Mouse (Mus musculus): Measurements from ENCODE around the gene Zcrb1. TPM values are rescaled to one million over a fixed set of nuclear protein-coding genes. Genes with fewer than 3 reads are reported as not detected.

Gene Zcrb1
- 10 to 100 TPM; 40.5 to 54.9 TPM for total RNA-seq (2023)

DNA sequence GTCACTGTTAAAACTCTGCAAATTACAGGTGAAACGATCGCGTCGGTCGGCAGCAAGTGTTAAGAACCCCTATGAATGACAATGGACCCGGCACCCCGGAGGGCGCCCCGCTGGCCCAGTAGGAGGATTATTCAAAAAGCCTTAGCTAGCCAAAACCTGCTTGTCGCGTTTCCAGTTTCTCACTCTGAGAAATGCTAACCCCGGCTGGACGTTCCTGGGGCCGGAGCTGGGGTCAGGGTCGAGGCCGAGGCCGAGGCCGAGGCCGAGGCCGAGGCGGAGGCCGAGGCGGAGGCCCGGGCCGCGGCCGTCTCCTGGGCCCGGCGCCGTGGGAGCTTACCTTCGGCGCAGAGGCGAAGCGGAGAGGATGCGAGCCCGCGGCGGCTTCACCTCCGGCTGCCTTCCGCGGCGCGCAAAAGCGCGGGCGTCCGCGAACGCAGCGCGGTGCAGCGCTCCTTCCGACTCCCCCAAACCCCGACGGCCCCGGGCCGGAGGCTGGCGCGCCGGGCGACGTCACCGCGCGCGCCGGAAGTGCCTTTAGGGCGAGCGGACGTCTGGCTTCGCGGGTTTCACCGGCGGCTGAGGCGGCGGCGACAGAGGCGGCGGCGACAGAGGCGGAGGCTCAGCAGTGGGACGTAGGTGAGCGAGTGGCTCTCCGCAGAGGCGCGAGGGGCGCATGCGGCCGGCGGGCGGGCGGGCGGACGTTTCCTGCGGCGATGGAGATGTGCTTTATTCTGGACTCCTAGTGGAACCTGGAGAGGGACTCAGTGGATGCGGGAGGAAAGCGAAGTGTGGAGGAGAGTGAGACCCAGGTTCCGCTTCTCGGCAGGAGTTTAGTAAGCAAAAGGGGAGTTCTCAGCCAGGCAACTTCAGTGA, at the start of gene Zcrb1, which contains the start of gene Pphln1:
Gene Zcrb1, minus strand, starts transcription at position 509 of the 873 bp plus-strand sequence.
Gene Pphln1, plus strand, starts transcription at position 525 of the 873 bp plus-strand sequence.

DNA sequence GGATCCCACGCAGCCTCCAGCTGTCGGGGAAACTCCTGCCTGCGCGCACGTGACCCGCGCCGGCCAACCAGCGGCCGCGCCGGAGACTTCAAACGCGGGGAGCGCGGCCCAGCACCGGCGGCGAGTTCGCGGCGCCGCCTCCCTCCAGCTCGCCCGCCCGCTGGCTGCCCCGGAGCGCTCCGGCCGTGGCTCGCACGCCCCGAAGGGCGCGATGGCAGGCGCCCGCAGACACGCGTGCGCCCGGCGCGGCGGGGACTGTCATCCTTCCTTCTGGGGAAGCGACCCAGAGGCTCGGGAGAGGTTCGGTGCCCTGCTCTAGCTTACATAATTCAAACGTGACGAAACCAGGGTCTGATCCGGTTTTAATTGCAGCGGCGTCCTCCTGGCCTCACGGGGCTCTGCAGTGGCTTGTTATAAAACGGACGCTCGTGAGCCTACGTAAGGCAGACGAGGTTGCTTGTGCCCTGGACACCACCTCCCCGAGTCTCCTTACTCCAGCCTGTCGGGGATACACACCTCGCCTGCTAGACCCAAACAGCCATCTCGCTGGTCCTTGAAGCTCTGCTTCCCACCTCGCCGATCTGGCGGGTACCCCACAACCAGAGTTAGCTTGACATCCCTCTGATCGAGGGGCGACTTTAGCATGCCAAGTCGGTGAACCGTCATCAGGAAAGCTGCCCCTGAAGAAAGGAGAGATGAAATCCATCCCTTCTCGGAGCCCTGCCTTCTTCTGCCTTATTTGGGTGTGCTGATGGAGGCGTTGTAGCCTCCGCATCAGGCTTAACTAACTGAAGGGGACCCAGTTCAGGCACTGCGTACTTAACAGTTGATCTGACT, 61.0 kb downstream of the Zcrb1 start, which contains the start of gene Yaf2:
Gene Yaf2, minus strand, starts transcription at position 11 of the 837 bp plus-strand sequence.

Other genes starting within 250 kb of the Zcrb1 start
- gene Gxylt1, start 123.2 kb downstream of the Zcrb1 start, total RNA-seq (2023): 10 to 100 TPM; 31.2 to 33.2 TPM
- gene Yaf2, start 61.4 kb downstream of the Zcrb1 start, total RNA-seq (2023): 10 to 100 TPM; 21.6 to 24.1 TPM
- gene Pphln1, start within 50 bp of the Zcrb1 start, total RNA-seq (2023): 10 to 100 TPM; 36.2 to 36.7 TPM
- gene Prickle1, start 197.6 kb upstream of the Zcrb1 start, total RNA-seq (2023): under 1 TPM in 1 of 2 experiments, not detected in 1; 0.20 TPM

All from neutrophil, adult 59 days (primary cell).